9 mouse cellular contexts compared by ENCODE assay signal in the genomic region with DNA sequence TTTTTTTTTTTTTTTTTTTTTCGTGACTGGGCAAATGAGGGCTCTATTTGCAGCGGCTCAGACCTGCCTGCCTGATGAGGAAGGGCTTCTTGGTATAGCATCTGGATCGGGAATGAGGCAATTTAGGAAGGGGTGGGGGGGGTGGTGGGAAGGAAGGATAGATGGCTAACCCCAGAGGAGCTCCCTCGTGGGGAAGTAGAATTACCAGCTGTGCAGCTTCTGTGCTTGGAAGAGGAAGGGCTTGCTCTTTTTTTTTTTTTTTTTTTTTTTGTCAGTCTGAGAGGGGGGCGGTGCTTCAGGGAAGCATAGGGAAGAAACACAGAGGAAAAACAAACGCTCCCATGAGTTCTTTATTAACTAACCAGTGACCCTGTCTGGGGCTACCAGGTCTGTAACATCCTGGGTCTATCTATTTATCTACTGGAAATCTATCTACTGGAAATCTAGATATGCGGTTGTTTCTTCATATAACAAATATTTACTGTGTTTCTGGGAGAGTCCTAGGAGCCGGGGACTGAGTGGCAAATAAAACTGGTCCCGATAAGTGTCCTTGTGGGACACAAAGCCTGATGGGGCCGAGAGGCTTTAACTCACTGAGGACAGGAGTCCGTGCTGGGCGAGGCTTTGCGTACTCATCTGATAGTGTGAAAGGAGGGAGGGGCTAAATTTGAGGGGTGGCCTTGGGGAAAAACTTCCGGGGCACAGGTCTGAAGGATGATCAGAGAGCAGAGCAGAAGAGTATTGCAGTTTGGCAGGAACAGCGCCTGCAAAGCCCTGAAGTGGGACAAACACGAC. TPM values are rescaled to one million over a fixed set of nuclear protein-coding genes. Genes with fewer than 3 reads are reported as not detected.
A peak's percentile ranks its signal among the peaks of the same experiment; 100 is the strongest.
DNase-seq lines count a peak whose midpoint lies in the region; ATAC-seq lines count a peak whose summit lies in the region.
"Had no signal": no experiment of that assay in that cellular context is flagged by ENCODE, and none has a peak within 500 bp of the region (broad histone marks: within the 10 kb centered on the region; RNA-seq: fewer than 3 reads in every experiment).

No protein-coding gene starts in this region.

- H3K4me3 ChIP-seq in hindbrain, embryonic 14.5 days (replicated peaks; ENCODE audit: low read length): no peak overlapping the region
- H3K4me3 ChIP-seq: myocyte had no signal

- H3K4me2 ChIP-seq in hindbrain, embryonic 14.5 days (replicated peaks): no peak overlapping the region

- DNase-seq in urinary bladder, postnatal 14 days (ENCODE audit: low spot score): peak; percentile 53
- no peak for DNase-seq in urinary bladder, postnatal 4 days (ENCODE audit: low spot score in 2 of 2)
- DNase-seq in hindbrain, embryonic 14.5 days (ENCODE audit: low spot score): peak; percentile 28
- DNase-seq in lung, postnatal 10 days: peak; percentile 29
- DNase-seq in cerebellum, adult 11-12 months: no peak
- DNase-seq in cerebellum, postnatal 14 days: no peak
- no peak for DNase-seq in gastrocnemius, postnatal 36 days
- DNase-seq: heart, postnatal 4 days had no signal

- H3K9me3 ChIP-seq in hindbrain, embryonic 14.5 days (ENCODE audit: control insufficient read depth, low read length): no peaks in the 10 kb centered on the region

- H3K27ac ChIP-seq in hindbrain, embryonic 14.5 days: no peak overlapping the region

- H3K9ac ChIP-seq in hindbrain, embryonic 14.5 days: no peak overlapping the region

- ATAC-seq in hindbrain, embryonic 14.5 days (ENCODE audit: low FRiP score): no peak

- intact Hi-C loops in gastrocnemius, postnatal 36 days (cut with DNase I): loop anchor here (5.0 kb wide), 1 partner anchor 95 kb away; no protein-coding TSS in a partner anchor

- H3K36me3 ChIP-seq in hindbrain, embryonic 14.5 days (replicated peaks; ENCODE audit: control insufficient read depth, insufficient read depth): no peaks in the 10 kb centered on the region

- H3K4me1 ChIP-seq in hindbrain, embryonic 14.5 days (replicated peaks; ENCODE audit: control insufficient read depth, insufficient read depth, low read length): peaks cover 11% of the 10 kb centered on the region

- H3K27me3 ChIP-seq in hindbrain, embryonic 14.5 days (ENCODE audit: control insufficient read depth, insufficient read depth, low read length): no peaks in the 10 kb centered on the region

- 38% methylated on average over 16 of the region's 16 CpGs for WGBS in hindbrain, embryonic 14.5 days

RNA-seq across cellular contexts. Expression of a gene that starts 2.0 kb away (rescaled TPM):
- not detected in 2 replicates for polyA plus RNA-seq in hindbrain, embryonic 14.5 days (2014; fragmentation: Nextera tagmentation; extraction: Ambion mirVana)
- total RNA-seq in gastrocnemius, postnatal 36 days (2021): not detected
- total RNA-seq: heart, postnatal 4 days had no signal
- polyA plus RNA-seq: myocyte had no signal

RNA-seq across cellular contexts. Expression of a gene that starts 45.4 kb away (rescaled TPM):
- polyA plus RNA-seq in hindbrain, embryonic 14.5 days (2014; fragmentation: Nextera tagmentation; extraction: Ambion mirVana): 80.5 and 81.0 TPM in 2 replicates
- total RNA-seq in gastrocnemius, postnatal 36 days (2021): 10 to 100 TPM; 43.9 to 51.1 TPM

Comparison
In these comparisons a context has a peak if more than half of its experiments do, and no peak if none do; other contexts are left out.
1. DNase-seq: peak in urinary bladder, postnatal 14 days (single experiment), hindbrain, embryonic 14.5 days (single experiment) and lung, postnatal 10 days (single experiment); none in urinary bladder, postnatal 4 days (0 of 2), cerebellum, adult 11-12 months (single experiment), cerebellum, postnatal 14 days (0 of 2) and gastrocnemius, postnatal 36 days (0 of 2).